Mouse (Mus musculus): Measurements from ENCODE around the gene Ccdc18. TPM values are rescaled to one million over a fixed set of nuclear protein-coding genes. Genes with fewer than 3 reads are reported as not detected.

Gene Ccdc18
- polyA plus RNA-seq, 1 experiment from 2014 or later, result 7.4 TPM

DNA sequence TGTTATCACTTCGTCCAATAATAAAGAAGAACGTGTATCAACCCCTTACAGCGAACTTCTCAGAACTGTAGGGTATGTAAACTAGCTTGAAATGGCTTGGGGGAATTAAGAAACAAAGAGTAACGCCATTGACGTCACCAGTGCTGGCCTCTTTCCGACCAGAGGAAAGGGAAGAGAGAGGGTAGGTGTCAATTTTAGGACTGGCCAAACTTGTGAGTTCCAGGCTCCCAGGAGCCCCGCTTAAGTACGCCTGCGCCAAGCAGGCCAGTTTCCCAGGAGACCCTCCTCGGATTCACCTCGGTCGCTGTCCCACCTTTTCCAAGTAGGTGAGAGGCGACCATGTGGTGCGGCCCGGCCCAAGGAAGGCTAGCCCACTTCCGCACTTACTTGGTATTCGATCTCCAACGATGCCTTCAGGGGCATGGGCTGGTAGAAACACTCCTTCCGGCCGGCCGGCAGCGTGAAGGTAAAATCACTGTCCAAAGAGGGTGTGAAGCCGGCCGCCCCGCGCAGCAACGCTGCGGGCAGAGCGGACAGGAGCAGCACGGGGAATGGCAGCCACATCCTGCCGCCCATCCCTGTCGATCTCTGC is 730 bp upstream of the Ccdc18 start:
- Histone ChIP-seq H3K4me1 (ENCODE audit: control insufficient read depth, insufficient read depth, low read length) (peaks cover 7% of the 10 kb centered on the region), H3K4me3 (ENCODE audit: low read depth, low read length) (peak overlapping the region; percentile 82), H3K9ac (ENCODE audit: low read length) (peak overlapping the region; percentile 80), H3K27me3 (replicated peaks; ENCODE audit: control insufficient read depth, insufficient read depth, low read length) (no peaks in the 10 kb centered on the region), H3K36me3 (ENCODE audit: control insufficient read depth, insufficient read depth, low read length) (0 out of 2 replicates have a peak, but pooled peaks cover 4% of the 10 kb centered on the region), H3K27ac (ENCODE audit: low read depth, low read length) (peak overlapping the region; percentile 84), H3K4me2 (ENCODE audit: low read length) (peak overlapping the region; percentile 74), H3K9me3 (replicated peaks; ENCODE audit: control insufficient read depth, low read length) (no peaks in the 10 kb centered on the region)
- WGBS, result under 1% methylated on average over 32 of the region's 32 CpGs
- DNase-seq (ENCODE audit: low spot score) (peak; percentile 39), ATAC-seq (peak; percentile 45)

- ATAC-seq (no peak), DNase-seq (ENCODE audit: low spot score) (no peak)
- H3K27me3 ChIP-seq (replicated peaks; ENCODE audit: control insufficient read depth, insufficient read depth, low read length), result no peaks in the 10 kb centered on the region
- H3K27ac ChIP-seq (ENCODE audit: low read depth, low read length), result no peak overlapping the region
- no peak overlapping the region for H3K9ac ChIP-seq (ENCODE audit: low read length)
- no peaks in the 10 kb centered on the region for H3K9me3 ChIP-seq (replicated peaks; ENCODE audit: control insufficient read depth, low read length)
- no peaks in the 10 kb centered on the region for H3K4me1 ChIP-seq (ENCODE audit: control insufficient read depth, insufficient read depth, low read length)
- H3K36me3 ChIP-seq (ENCODE audit: control insufficient read depth, insufficient read depth, low read length), result no peaks in the 10 kb centered on the region
- WGBS, result 93% methylated on average over 1 of the region's 1 CpGs
- H3K4me2 ChIP-seq (ENCODE audit: low read length), result no peak overlapping the region
- no peak overlapping the region for H3K4me3 ChIP-seq (ENCODE audit: low read depth, low read length)
Measured at GRCm38 (mm10) chr5:108152592-108152991, 19.9 kb downstream of the Ccdc18 start.

DNA sequence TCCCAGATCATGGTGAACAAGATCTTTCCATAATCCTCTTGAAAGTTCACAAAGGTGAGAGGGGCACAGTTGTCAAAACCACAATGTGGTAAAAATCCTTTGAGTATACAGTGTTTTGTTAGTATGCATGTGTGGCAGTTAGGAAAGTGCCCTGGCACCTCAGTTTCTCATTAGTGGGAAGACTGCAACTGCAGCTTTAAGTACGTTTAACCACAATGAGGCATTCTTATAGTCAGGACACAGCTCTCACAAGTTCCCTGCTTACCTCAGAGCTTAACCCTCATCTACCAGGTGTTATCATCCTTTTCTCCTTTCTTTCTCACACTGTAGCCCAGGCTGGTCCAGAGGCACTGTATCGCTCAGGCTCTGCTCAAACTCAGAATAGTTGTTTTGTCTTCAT is 28.1 kb downstream of the Ccdc18 start:
- Histone ChIP-seq H3K4me3 (ENCODE audit: low read depth, low read length) (no peak overlapping the region), H3K27ac (ENCODE audit: low read depth, low read length) (no peak overlapping the region), H3K27me3 (replicated peaks; ENCODE audit: control insufficient read depth, insufficient read depth, low read length) (no peaks in the 10 kb centered on the region), H3K9me3 (replicated peaks; ENCODE audit: control insufficient read depth, low read length) (no peaks in the 10 kb centered on the region), H3K9ac (ENCODE audit: low read length) (no peak overlapping the region), H3K4me2 (ENCODE audit: low read length) (no peak overlapping the region), H3K36me3 (ENCODE audit: control insufficient read depth, insufficient read depth, low read length) (no peaks in the 10 kb centered on the region), H3K4me1 (ENCODE audit: control insufficient read depth, insufficient read depth, low read length) (no peaks in the 10 kb centered on the region)
- DNase-seq (ENCODE audit: low spot score) (no peak), ATAC-seq (no peak)
- WGBS, result 87% methylated on average over 2 of the region's 2 CpGs

- H3K4me2 ChIP-seq (ENCODE audit: low read length), result no peak overlapping the region
- ATAC-seq, result no peak
- 8% methylated on average over 1 of the region's 1 CpGs for WGBS
- no peaks in the 10 kb centered on the region for H3K4me1 ChIP-seq (ENCODE audit: control insufficient read depth, insufficient read depth, low read length)
- H3K27ac ChIP-seq (ENCODE audit: low read depth, low read length), result no peak overlapping the region
- no peak overlapping the region for H3K4me3 ChIP-seq (ENCODE audit: low read depth, low read length)
- H3K27me3 ChIP-seq (replicated peaks; ENCODE audit: control insufficient read depth, insufficient read depth, low read length), result no peaks in the 10 kb centered on the region
- peak; percentile 41 for DNase-seq (ENCODE audit: low spot score)
- H3K9me3 ChIP-seq (replicated peaks; ENCODE audit: control insufficient read depth, low read length), result no peaks in the 10 kb centered on the region
- H3K9ac ChIP-seq (ENCODE audit: low read length), result no peak overlapping the region
- H3K36me3 ChIP-seq (ENCODE audit: control insufficient read depth, insufficient read depth, low read length), result no peaks in the 10 kb centered on the region
Measured at GRCm38 (mm10) chr5:108163695-108164094, 31.0 kb downstream of the Ccdc18 start.

DNA sequence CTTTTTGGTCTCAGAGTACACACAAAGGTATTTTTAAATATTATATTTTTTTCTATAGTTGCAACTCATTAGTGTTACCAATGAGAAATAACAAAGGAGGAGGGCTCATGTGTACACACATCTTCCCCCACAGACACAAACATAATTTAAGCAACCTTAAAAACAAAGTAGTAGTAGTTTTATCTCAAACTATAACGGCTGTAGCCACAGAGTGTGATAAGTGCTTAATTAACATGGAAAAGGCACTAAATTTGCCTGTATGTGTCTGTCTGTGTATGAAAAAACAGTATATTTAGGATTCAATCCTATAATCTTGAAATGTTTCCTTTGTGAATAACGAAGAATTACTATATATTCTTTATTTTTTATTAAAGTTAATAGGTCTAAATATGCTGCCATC is 51.4 kb downstream of the Ccdc18 start:
- DNase-seq (ENCODE audit: low spot score), result no peak
- WGBS, result 83% methylated on average over 2 of the region's 2 CpGs
- H3K9me3 ChIP-seq (replicated peaks; ENCODE audit: control insufficient read depth, low read length), result no peaks in the 10 kb centered on the region
- H3K4me3 ChIP-seq (ENCODE audit: low read depth, low read length), result no peak overlapping the region
- no peaks in the 10 kb centered on the region for H3K27me3 ChIP-seq (replicated peaks; ENCODE audit: control insufficient read depth, insufficient read depth, low read length)
- no peak overlapping the region for H3K4me2 ChIP-seq (ENCODE audit: low read length)
- H3K4me1 ChIP-seq (ENCODE audit: control insufficient read depth, insufficient read depth, low read length), result no peaks in the 10 kb centered on the region
- no peak overlapping the region for H3K27ac ChIP-seq (ENCODE audit: low read depth, low read length)
- H3K36me3 ChIP-seq (ENCODE audit: control insufficient read depth, insufficient read depth, low read length), result no peaks in the 10 kb centered on the region
- no peak for ATAC-seq
- H3K9ac ChIP-seq (ENCODE audit: low read length), result no peak overlapping the region

GRCm38 (mm10) chr5:108188967-108189366 is 56.3 kb downstream of the Ccdc18 start:
- H3K9ac ChIP-seq (ENCODE audit: low read length), result no peak overlapping the region
- no peak for ATAC-seq
- H3K27me3 ChIP-seq (replicated peaks; ENCODE audit: control insufficient read depth, insufficient read depth, low read length), result no peaks in the 10 kb centered on the region
- no peaks in the 10 kb centered on the region for H3K9me3 ChIP-seq (replicated peaks; ENCODE audit: control insufficient read depth, low read length)
- 0 out of 2 replicates have a peak, but pooled peaks cover 3% of the 10 kb centered on the region for H3K36me3 ChIP-seq (ENCODE audit: control insufficient read depth, insufficient read depth, low read length)
- no peak for DNase-seq (ENCODE audit: low spot score)
- no peak overlapping the region for H3K4me3 ChIP-seq (ENCODE audit: low read depth, low read length)
- no peak overlapping the region for H3K27ac ChIP-seq (ENCODE audit: low read depth, low read length)
- no peak overlapping the region for H3K4me2 ChIP-seq (ENCODE audit: low read length)
- no peaks in the 10 kb centered on the region for H3K4me1 ChIP-seq (ENCODE audit: control insufficient read depth, insufficient read depth, low read length)

GRCm38 (mm10) chr5:108206008-108206407 is 73.3 kb downstream of the Ccdc18 start:
- H3K4me2 ChIP-seq (ENCODE audit: low read length), result no peak overlapping the region
- H3K36me3 ChIP-seq (ENCODE audit: control insufficient read depth, insufficient read depth, low read length), result no peaks in the 10 kb centered on the region

DNA sequence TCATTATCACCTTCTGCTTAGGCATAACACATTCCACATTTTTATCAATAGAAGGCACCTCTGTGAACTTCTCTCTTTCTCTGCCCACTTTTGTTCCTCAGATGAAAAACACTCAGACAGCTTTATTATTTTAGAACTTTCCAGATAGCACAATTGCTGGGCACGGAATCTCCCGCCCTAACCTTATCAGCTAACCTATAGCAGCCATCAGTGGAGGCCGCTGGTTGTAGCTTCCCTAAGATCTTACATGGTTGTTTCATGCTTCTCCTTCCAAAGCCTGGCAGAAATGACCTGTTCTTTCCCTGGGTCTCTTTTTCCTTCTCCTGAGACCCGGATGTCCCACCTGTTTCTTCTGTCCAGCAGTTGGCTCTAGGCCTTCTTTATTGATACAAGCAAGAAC is 78.8 kb downstream of the Ccdc18 start:
- DNase-seq (ENCODE audit: low spot score), result no peak
- H3K36me3 ChIP-seq (ENCODE audit: control insufficient read depth, insufficient read depth, low read length), result no peaks in the 10 kb centered on the region
- no peaks in the 10 kb centered on the region for H3K4me1 ChIP-seq (ENCODE audit: control insufficient read depth, insufficient read depth, low read length)
- no peak for ATAC-seq
- no peak overlapping the region for H3K4me3 ChIP-seq (ENCODE audit: low read depth, low read length)
- no peak overlapping the region for H3K9ac ChIP-seq (ENCODE audit: low read length)
- H3K27me3 ChIP-seq (replicated peaks; ENCODE audit: control insufficient read depth, insufficient read depth, low read length), result no peaks in the 10 kb centered on the region
- no peaks in the 10 kb centered on the region for H3K9me3 ChIP-seq (replicated peaks; ENCODE audit: control insufficient read depth, low read length)
- no peak overlapping the region for H3K4me2 ChIP-seq (ENCODE audit: low read length)
- WGBS, result 91% methylated on average over 4 of the region's 4 CpGs
- no peak overlapping the region for H3K27ac ChIP-seq (ENCODE audit: low read depth, low read length)

More at GRCm38 (mm10) chr5:108206008-108206407, 73.3 kb downstream of the Ccdc18 start:
- Histone ChIP-seq H3K27me3 (replicated peaks; ENCODE audit: control insufficient read depth, insufficient read depth, low read length) (no peaks in the 10 kb centered on the region), H3K27ac (ENCODE audit: low read depth, low read length) (no peak overlapping the region), H3K4me3 (ENCODE audit: low read depth, low read length) (no peak overlapping the region), H3K4me1 (ENCODE audit: control insufficient read depth, insufficient read depth, low read length) (no peaks in the 10 kb centered on the region), H3K9me3 (replicated peaks; ENCODE audit: control insufficient read depth, low read length) (no peaks in the 10 kb centered on the region), H3K9ac (ENCODE audit: low read length) (no peak overlapping the region)
- no peak for ATAC-seq
- peak; percentile 1 for DNase-seq (ENCODE audit: low spot score)

- no peak overlapping the region for H3K4me3 ChIP-seq (ENCODE audit: low read depth, low read length)
- H3K4me1 ChIP-seq (ENCODE audit: control insufficient read depth, insufficient read depth, low read length), result no peaks in the 10 kb centered on the region
- no peak overlapping the region for H3K4me2 ChIP-seq (ENCODE audit: low read length)
- WGBS, result 94% methylated on average over 2 of the region's 2 CpGs
- H3K27me3 ChIP-seq (replicated peaks; ENCODE audit: control insufficient read depth, insufficient read depth, low read length), result no peaks in the 10 kb centered on the region
- no peak for ATAC-seq
- DNase-seq (ENCODE audit: low spot score), result no peak
- no peaks in the 10 kb centered on the region for H3K36me3 ChIP-seq (ENCODE audit: control insufficient read depth, insufficient read depth, low read length)
- H3K9ac ChIP-seq (ENCODE audit: low read length), result no peak overlapping the region
- H3K27ac ChIP-seq (ENCODE audit: low read depth, low read length), result no peak overlapping the region
- H3K9me3 ChIP-seq (replicated peaks; ENCODE audit: control insufficient read depth, low read length), result no peaks in the 10 kb centered on the region
Measured at GRCm38 (mm10) chr5:108214928-108215327, 82.3 kb downstream of the Ccdc18 start.
